Mouse (Mus musculus) forebrain, embryonic 11.5 days (tissue): ENCODE results near the gene 4930486L24Rik. TPM values are rescaled to one million over a fixed set of nuclear protein-coding genes. Genes with fewer than 3 reads are reported as not detected.
"Not testable (repeated sequence)": the region's sequence is repeated elsewhere in the genome, so short reads cannot be mapped to it uniquely, and the experiment has no call there.

ENCODE experiments used
- ATAC-seq: fragments of 200-750 bp; cut with Nextera tagmentation; replicated peaks from 2 replicates; pipeline ENCODE4 v1.8.0; 2017; ENCODE audit warnings: moderate TSS enrichment; ENCODE audit not compliant: low FRiP score
- DNase-seq: peaks from one replicate; pipeline ENCODE4 v3.0.0-alpha.2; 2017; ENCODE audit warnings: low spot score
- H3K27ac ChIP-seq: fragments of 300-500 bp; sonication (generic); 2 replicates; pipeline ENCODE4 v1.5.1; 2014; ENCODE audit warnings: low read depth, low read length
- H3K27me3 ChIP-seq: fragments of 300-500 bp; sonication (generic); 2 replicates; pipeline ENCODE4 v1.6.1; 2014; ENCODE audit warnings: mild to moderate bottlenecking, low read length, mixed read lengths; ENCODE audit not compliant: control insufficient read depth, insufficient read depth
- H3K36me3 ChIP-seq: fragments of 300-500 bp; sonication (generic); 2 replicates; pipeline ENCODE4 v1.6.1; 2014; ENCODE audit warnings: mild to moderate bottlenecking, low read length, moderate library complexity, mixed read lengths; ENCODE audit not compliant: control insufficient read depth, insufficient read depth
- H3K4me1 ChIP-seq: fragments of 300-500 bp; sonication (generic); replicated peaks from 2 replicates; pipeline ENCODE4 v1.6.1; 2014; ENCODE audit warnings: low read length, mixed read lengths; ENCODE audit not compliant: control insufficient read depth, insufficient read depth
- H3K4me2 ChIP-seq: fragments of 300-500 bp; sonication (generic); 2 replicates; pipeline ENCODE4 v1.6.1; 2014; ENCODE audit warnings: low read depth, mild to moderate bottlenecking, low read length, moderate library complexity, mixed read lengths; ENCODE audit not compliant: severe bottlenecking
- H3K4me3 ChIP-seq: fragments of 300-500 bp; sonication (generic); 2 replicates; pipeline ENCODE4 v1.5.1; 2014; ENCODE audit warnings: low read depth, low read length
- H3K9ac ChIP-seq: fragments of 300-500 bp; sonication (generic); 2 replicates; pipeline ENCODE4 v1.6.1; 2014; ENCODE audit warnings: low read length
- H3K9me3 ChIP-seq: fragments of 300-500 bp; sonication (generic); 2 replicates; pipeline ENCODE4 v1.6.1; 2016; ENCODE audit warnings: low read length, mixed read lengths; ENCODE audit not compliant: control insufficient read depth
- WGBS: fragments of 180-500 bp; shearing (Covaris S2); extraction: QIAGEN DNeasy Blood & Tissue Kit; methylation state at CpG from one replicate; pipeline ENCODE4 v1.1.7; 2014; 5-methylcytosine and 5-hydroxymethylcytosine counted together
- polyA plus RNA-seq: library from polyadenylated mRNA; unstranded; fragments of >200 nt; fragmentation: Nextera tagmentation; extraction: Ambion mirVana; gene quantifications from 2 replicates; pipeline ENCODE4 v1.2.1, GENCODE M21; 2014

Gene 4930486L24Rik
- polyA plus RNA-seq = not detected in 2 replicates

DNA sequence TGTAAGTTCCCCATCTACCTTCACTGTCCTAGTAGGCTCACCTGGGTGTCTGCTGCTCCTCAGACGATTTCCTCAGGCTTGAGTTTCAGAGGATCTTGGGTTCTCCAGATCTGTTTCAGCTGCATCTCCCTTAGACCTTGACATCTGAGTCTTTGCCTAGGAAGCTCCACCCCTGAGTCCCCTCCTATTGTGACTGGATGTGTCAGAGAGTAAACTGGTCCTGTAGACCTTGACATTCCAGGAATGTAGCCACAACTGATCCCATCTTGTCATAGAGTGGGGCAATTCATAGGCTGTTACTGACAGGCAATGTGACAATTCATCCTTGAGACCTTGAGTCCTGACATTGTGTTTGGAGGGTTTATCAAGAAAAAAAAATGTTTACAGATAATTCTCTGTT is at the start of gene 4930486L24Rik:
Gene 4930486L24Rik, minus strand, starts transcription at position 195 of the 400 bp plus-strand sequence.
- 96% methylated on average over 1 of the region's 1 CpGs for WGBS
- no peak for ATAC-seq

GRCm38 (mm10) chr13:60904780-60905179 is 40.5 kb upstream of the 4930486L24Rik start, which contains the start of gene Tpbpb:
Tpbpb (minus strand) TSS chr13:60904880.
- H3K9ac ChIP-seq = not testable (repeated sequence)

More for the DNA sequence above, at the start of gene 4930486L24Rik:
- Histone ChIP-seq H3K9me3 (no peaks in the 10 kb centered on the region), H3K4me1 (no peaks in the 10 kb centered on the region), H3K9ac (no peak within 1 kb of the TSS), H3K27me3 (no peaks in the 10 kb centered on the region), H3K4me3 (no peak within 1 kb of the TSS), H3K27ac (no peak within 1 kb of the TSS), H3K4me2 (no peak within 1 kb of the TSS), H3K36me3 (no peaks in the 10 kb centered on the region)
- no peak for DNase-seq

GRCm38 (mm10) chr13:60897328-60897727 is 33.1 kb upstream of the 4930486L24Rik start, which contains the start of gene Ctla2b:
Ctla2b (minus strand) TSS chr13:60897447.
- Histone ChIP-seq H3K4me3 (no peak within 1 kb of the TSS), H3K27ac (no peak within 1 kb of the TSS), H3K9me3 (0 out of 2 replicates have a peak, but pooled peaks cover 2% of the 10 kb centered on the region), H3K36me3 (no peaks in the 10 kb centered on the region), H3K9ac (no peak within 1 kb of the TSS), H3K4me2 (no peak within 1 kb of the TSS), H3K27me3 (no peaks in the 10 kb centered on the region), H3K4me1 (no peaks in the 10 kb centered on the region)
- DNase-seq = no peak
- no peak for ATAC-seq
- 88% methylated on average over 3 of the region's 3 CpGs for WGBS

More at GRCm38 (mm10) chr13:60904780-60905179, 40.5 kb upstream of the 4930486L24Rik start, which contains the start of gene Tpbpb:
- not testable (repeated sequence) for H3K36me3 ChIP-seq, H3K4me1 ChIP-seq, H3K27ac ChIP-seq, ATAC-seq, H3K9me3 ChIP-seq, DNase-seq, H3K4me2 ChIP-seq, H3K4me3 ChIP-seq, H3K27me3 ChIP-seq
- WGBS = 88% methylated on average over 2 of the region's 2 CpGs

GRCm38 (mm10) chr13:60896794-60897193 is 32.5 kb upstream of the 4930486L24Rik start, which contains the start of gene Gm49392:
Gm49392 (minus strand) TSS chr13:60896894.
- not testable (repeated sequence) for H3K9ac ChIP-seq, H3K4me1 ChIP-seq, H3K36me3 ChIP-seq, H3K9me3 ChIP-seq, ATAC-seq, H3K27ac ChIP-seq, H3K4me2 ChIP-seq, H3K27me3 ChIP-seq, DNase-seq, H3K4me3 ChIP-seq
- 94% methylated on average over 6 of the region's 8 CpGs for WGBS

DNA sequence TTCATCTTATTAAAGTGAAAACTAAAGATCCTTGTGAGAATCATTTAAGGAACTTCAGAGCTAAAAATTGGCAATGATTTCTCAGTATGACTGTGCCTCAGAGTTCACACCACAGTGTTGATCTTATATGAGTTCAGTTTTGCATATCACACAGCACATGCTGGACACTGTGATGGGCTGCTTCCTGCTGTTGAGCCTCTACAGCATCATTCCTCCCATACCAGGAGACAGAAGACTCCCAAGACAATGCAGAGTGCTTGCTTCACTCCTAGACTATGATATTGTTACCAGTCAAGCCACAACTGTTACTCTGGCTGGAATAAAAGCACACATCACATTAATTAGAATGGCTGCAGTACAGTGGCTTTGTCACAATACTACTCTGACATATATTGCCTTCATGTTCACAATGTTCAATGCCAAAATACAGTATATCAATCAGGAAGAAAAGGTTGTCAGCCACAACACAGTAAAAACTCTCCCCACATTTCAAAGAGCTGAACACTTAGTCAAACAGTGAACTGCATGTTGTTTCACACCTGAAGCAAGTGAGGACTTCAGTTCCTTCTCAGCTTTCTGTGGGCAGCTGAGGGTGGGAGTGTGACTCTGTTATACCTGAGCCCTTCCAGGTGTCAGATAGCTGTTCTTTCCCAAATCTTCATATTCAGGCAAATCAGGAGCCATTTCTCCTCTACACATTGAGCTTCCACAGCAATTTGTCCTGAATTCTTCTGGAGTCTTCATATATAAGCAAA is 31.3 kb upstream of the 4930486L24Rik start:
- ATAC-seq = no peak
- no peaks in the 10 kb centered on the region for H3K9me3 ChIP-seq
- no peaks in the 10 kb centered on the region for H3K36me3 ChIP-seq
- no peaks in the 10 kb centered on the region for H3K4me1 ChIP-seq
- H3K9ac ChIP-seq = no peak overlapping the region
- H3K4me2 ChIP-seq = no peak overlapping the region
- no peak for DNase-seq
- H3K27me3 ChIP-seq = no peaks in the 10 kb centered on the region
- H3K27ac ChIP-seq = no peak overlapping the region
- H3K4me3 ChIP-seq = no peak overlapping the region

DNA sequence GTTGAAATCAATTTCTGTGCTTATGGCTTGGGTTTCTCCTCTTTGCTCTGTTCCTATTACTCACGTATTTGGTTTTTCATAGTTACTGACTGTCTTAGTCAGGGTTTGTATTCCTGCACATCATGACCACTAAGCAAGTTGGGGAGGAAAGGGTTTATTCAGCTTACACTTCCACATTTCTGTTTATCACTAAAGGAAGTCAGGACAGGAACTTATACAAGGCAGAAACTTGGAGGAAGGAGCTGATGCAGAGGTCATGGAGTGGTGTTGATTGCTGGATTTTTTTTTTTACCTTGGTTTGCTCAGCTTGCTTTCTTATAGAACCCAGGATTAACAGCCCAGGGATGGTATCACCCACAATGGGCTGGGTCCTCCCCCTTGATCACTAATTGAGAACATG is 28.0 kb upstream of the 4930486L24Rik start:
- H3K36me3 ChIP-seq = no peaks in the 10 kb centered on the region
- no peaks in the 10 kb centered on the region for H3K27me3 ChIP-seq
- WGBS = 93% methylated on average over 1 of the region's 1 CpGs
- H3K9me3 ChIP-seq = no peaks in the 10 kb centered on the region
- no peak overlapping the region for H3K4me2 ChIP-seq
- H3K4me3 ChIP-seq = no peak overlapping the region
- DNase-seq (no peak), ATAC-seq (no peak)
- no peaks in the 10 kb centered on the region for H3K4me1 ChIP-seq
- H3K27ac ChIP-seq = no peak overlapping the region
- H3K9ac ChIP-seq = no peak overlapping the region

- no peak overlapping the region for H3K4me2 ChIP-seq
- H3K4me1 ChIP-seq = no peaks in the 10 kb centered on the region
- no peaks in the 10 kb centered on the region for H3K9me3 ChIP-seq
- ATAC-seq (no peak), DNase-seq (no peak)
- WGBS = 85% methylated on average over 4 of the region's 4 CpGs
- no peak overlapping the region for H3K27ac ChIP-seq
- no peak overlapping the region for H3K9ac ChIP-seq
- H3K36me3 ChIP-seq = no peaks in the 10 kb centered on the region
- no peak overlapping the region for H3K4me3 ChIP-seq
- no peaks in the 10 kb centered on the region for H3K27me3 ChIP-seq
These were observed 15.8 kb downstream of the 4930486L24Rik start for GRCm38 (mm10) chr13:60848241-60849120.

GRCm38 (mm10) chr13:60843153-60843552 is 21.1 kb downstream of the 4930486L24Rik start:
- Histone ChIP-seq H3K36me3 (no peaks in the 10 kb centered on the region), H3K27me3 (no peaks in the 10 kb centered on the region), H3K4me1 (no peaks in the 10 kb centered on the region), H3K27ac (no peak overlapping the region), H3K9me3 (no peaks in the 10 kb centered on the region), H3K4me2 (no peak overlapping the region), H3K9ac (no peak overlapping the region), H3K4me3 (no peak overlapping the region)
- DNase-seq (no peak), ATAC-seq (no peak)
- WGBS = 84% methylated on average over 8 of the region's 8 CpGs
